Mouse (Mus musculus): ENCODE results near the gene Map7d3. TPM values are rescaled to one million over a fixed set of nuclear protein-coding genes. Genes with fewer than 3 reads are reported as not detected.
A peak's percentile ranks its signal among the peaks of the same experiment; 100 is the strongest.

Map7d3 gene
- polyA plus RNA-seq, 1 experiment from 2014 or later = 1.0 TPM

DNA sequence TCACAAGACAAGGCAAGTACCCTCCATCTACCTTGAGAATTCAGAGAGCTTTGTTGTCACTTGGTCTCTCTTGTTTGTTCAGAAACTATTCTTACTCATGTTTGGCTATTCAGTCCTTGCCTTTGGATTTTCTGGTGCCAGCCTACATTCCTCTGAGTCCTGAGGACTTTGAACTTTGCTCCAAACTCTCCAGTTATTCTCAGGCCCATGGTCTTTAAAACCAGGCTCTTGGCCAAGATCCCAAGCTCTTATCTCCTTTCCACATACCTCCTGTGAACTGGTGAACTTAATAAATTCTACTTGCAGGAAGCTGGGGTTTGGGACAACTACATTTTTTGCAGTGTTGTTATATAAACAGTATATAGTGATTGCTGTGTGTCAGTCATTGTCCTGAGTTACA is 52.3 kb downstream of the Map7d3 start:
- ATAC-seq = no peak
- H3K4me3 ChIP-seq = no peak overlapping the region

DNA sequence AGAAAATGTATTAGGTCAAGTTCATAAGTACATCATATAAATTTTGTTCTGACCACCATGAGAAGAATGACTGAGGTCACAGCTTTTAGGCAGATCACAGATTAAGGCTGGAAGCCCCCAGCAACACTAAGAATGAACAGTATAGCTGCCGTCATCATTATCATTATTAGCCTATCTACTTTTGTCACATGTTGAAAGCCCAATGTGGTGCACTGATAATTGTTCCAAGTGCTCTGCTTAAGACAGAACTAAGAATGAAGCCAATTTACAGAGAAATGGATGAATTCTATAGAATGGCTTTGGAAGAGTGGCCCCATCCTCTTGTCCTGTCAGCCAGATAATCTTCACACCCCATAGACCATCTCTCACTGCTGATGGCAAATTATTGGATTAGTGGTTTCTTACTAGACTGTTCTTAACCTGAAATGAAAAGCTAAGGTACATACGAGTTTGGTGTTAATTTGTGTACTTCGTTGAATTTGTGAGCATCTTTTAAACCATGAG is 61.8 kb downstream of the Map7d3 start:
- no peak overlapping the region for H3K27ac ChIP-seq
- no peaks in the 10 kb centered on the region for H3K36me3 ChIP-seq
- H3K4me2 ChIP-seq = no peak overlapping the region
- no peak overlapping the region for H3K4me3 ChIP-seq
- H3K9me3 ChIP-seq (replicated peaks) = no peaks in the 10 kb centered on the region
- peak; percentile 71 for ATAC-seq
- WGBS (ENCODE audit: insufficient replicate concordance) = 52% methylated on average over 3 of the region's 3 CpGs
- H3K9ac ChIP-seq = no peak overlapping the region
- peaks cover 11% of the 10 kb centered on the region; the same call in 1 of the 2 replicates for H3K4me1 ChIP-seq
- no peaks in the 10 kb centered on the region for H3K27me3 ChIP-seq (replicated peaks)

More for the DNA sequence above, 52.3 kb downstream of the Map7d3 start:
- no peak overlapping the region for H3K9ac ChIP-seq
- no peaks in the 10 kb centered on the region for H3K27me3 ChIP-seq (replicated peaks)
- no peaks in the 10 kb centered on the region for H3K36me3 ChIP-seq
- no peaks in the 10 kb centered on the region for H3K4me1 ChIP-seq
- no peak overlapping the region for H3K27ac ChIP-seq
- no peak overlapping the region for H3K4me2 ChIP-seq
- no peaks in the 10 kb centered on the region for H3K9me3 ChIP-seq (replicated peaks)

DNA sequence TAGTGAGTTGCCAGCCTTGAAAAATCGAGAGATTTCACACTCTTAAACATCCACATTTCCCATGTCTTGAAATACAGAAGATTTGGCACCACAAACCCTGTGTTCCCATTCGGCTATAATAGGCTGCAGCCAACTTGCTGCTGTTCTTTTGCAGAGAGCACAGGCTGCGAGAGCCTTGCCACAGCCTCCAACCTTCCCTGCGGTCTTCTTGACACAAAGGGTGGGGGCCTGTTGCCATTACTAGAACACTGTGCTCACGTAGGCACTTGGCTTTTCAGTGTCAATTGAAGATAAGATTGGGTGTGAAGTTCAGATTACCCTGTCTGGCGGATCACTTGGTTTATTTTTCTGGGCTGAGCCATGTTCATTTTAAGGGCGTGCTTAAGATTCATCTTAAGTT is 65.8 kb downstream of the Map7d3 start:
- no peaks in the 10 kb centered on the region for H3K27me3 ChIP-seq (replicated peaks)
- H3K9ac ChIP-seq = no peak overlapping the region
- no peak overlapping the region for H3K4me3 ChIP-seq
- ATAC-seq = peak; percentile 87
- H3K4me2 ChIP-seq = peak overlapping the region; percentile 16; the same call in 1 of the 2 replicates
- no peaks in the 10 kb centered on the region for H3K36me3 ChIP-seq
- no peak overlapping the region for H3K27ac ChIP-seq
- no peaks in the 10 kb centered on the region for H3K9me3 ChIP-seq (replicated peaks)
- peaks cover 11% of the 10 kb centered on the region; the same call in 1 of the 2 replicates for H3K4me1 ChIP-seq
- 40% methylated on average over 7 of the region's 7 CpGs for WGBS (ENCODE audit: insufficient replicate concordance)

DNA sequence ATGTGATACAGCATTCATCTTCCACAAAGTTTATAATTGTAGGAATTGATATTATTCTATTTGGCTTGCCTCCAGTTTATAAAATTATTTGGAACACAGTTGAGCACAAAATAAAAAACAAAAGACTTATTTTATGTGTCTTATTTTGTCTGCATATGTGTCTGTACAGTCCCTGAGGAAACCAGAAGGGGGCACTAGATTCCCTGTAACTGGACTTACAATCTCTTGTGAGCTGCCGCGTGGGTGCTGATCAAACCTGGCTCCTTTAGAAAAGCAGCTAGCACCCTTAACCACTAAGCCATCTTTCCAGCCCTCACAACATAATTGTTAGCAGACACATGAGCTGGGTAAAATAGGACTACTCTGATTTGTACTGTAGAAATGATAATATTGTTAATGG is 66.5 kb downstream of the Map7d3 start:
- Histone ChIP-seq H3K4me2 (no peak overlapping the region), H3K36me3 (no peaks in the 10 kb centered on the region), H3K4me1 (peaks cover 11% of the 10 kb centered on the region; the same call in 1 of the 2 replicates), H3K9ac (no peak overlapping the region), H3K9me3 (replicated peaks) (no peaks in the 10 kb centered on the region), H3K4me3 (no peak overlapping the region), H3K27ac (no peak overlapping the region), H3K27me3 (replicated peaks) (no peaks in the 10 kb centered on the region)
- 15% methylated on average over 2 of the region's 2 CpGs for WGBS (ENCODE audit: insufficient replicate concordance)
- ATAC-seq = no peak

DNA sequence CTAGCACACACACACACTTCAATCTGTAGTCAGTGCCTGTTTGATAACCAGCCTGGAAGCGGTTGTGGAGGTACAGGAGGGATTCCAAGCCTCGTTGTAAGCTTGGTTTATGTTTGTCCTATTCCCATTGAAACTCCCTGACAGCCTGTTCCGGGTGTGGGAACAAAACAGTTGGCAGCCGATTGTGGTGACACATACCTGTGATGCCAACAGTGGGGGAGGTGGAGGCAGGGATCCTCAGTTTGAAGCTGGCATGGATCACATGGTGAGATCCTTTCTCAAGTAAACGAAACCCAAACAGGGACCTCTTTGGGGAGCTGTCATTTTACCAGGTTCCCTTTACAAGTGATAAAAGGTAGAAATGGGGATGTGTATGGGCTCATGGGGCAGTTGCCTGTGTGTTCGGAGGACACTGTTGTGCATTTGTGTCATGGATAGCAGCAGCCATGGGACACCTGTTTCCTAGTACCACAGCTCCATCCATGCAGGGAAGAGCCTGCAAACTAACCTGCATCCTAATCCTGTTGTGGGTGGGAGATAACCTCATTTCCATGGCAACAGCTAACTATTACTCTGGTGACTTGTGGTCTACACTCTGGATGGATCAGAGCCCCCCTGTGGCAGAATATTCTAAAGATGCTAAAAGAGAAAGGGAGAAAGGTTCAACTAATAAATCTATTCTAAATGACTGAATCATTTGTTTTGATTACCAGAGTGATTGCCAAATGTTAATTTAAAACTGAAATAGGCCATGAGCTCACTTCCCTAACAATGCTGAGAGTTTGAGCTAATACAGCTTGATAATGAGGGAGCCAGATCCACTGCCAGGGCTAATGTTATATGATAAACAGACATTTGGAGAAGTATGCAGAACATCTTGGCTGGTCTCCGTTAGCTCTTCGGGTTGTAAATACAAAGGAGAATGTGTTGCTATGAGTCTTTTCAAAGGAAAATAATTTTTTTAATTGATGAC is 68.5 kb downstream of the Map7d3 start:
- Histone ChIP-seq H3K4me1 (peaks cover 7% of the 10 kb centered on the region; the same call in 1 of the 2 replicates), H3K27me3 (replicated peaks) (no peaks in the 10 kb centered on the region), H3K9me3 (replicated peaks) (no peaks in the 10 kb centered on the region), H3K36me3 (no peaks in the 10 kb centered on the region), H3K9ac (no peak overlapping the region), H3K27ac (no peak overlapping the region), H3K4me3 (no peak overlapping the region), H3K4me2 (no peak overlapping the region)
- no peak for ATAC-seq
- 63% methylated on average over 8 of the region's 8 CpGs for WGBS (ENCODE audit: insufficient replicate concordance)

DNA sequence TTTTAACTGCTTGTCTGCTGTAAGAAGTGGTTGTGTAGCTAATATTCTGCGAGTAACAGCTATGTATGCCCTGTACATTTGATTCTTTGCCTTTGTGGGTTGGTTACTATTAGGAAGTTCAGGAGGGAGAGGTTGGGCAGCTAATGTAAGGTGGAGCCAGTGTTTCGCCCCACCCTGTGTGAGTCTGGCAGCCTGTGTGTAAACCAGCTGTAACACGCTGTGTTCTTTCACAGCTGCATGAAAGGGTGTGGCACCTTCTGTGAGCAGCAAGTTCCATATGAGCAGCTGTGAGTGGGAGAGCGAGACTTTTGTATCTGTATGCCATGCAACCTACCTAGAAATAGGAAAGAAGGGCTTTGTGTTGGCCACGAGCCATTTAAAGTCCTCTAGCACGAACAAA is 70.0 kb downstream of the Map7d3 start:
- Histone ChIP-seq H3K27ac (no peak overlapping the region), H3K36me3 (no peaks in the 10 kb centered on the region), H3K4me3 (no peak overlapping the region), H3K27me3 (replicated peaks) (no peaks in the 10 kb centered on the region), H3K4me1 (peaks cover 7% of the 10 kb centered on the region; the same call in 1 of the 2 replicates), H3K9me3 (replicated peaks) (no peaks in the 10 kb centered on the region), H3K9ac (no peak overlapping the region), H3K4me2 (no peak overlapping the region)
- WGBS (ENCODE audit: insufficient replicate concordance) = 62% methylated on average over 6 of the region's 6 CpGs
- no peak for ATAC-seq

DNA sequence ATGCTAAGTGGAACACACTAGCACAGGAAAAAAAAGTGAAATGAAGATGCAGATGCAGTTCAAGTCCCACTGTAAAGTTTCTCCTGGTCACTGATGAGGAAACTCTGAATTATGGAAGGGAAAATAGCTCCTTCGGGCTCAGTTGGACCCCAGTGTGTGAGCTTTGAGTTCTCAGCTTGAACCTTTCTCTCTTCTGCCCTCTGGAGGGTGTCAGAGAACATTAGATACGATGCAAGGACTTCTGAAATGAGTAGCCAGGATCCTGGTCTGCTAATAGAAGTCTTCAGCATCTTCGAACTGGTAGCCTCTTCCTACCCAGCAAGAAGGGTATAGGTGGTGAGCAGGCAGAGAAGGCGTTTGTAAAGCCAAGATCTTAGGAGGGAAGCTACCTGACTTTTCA is 70.6 kb downstream of the Map7d3 start:
- Histone ChIP-seq H3K9ac (no peak overlapping the region), H3K27me3 (replicated peaks) (no peaks in the 10 kb centered on the region), H3K9me3 (replicated peaks) (no peaks in the 10 kb centered on the region), H3K36me3 (no peaks in the 10 kb centered on the region), H3K27ac (no peak overlapping the region), H3K4me2 (no peak overlapping the region), H3K4me1 (peaks cover 6% of the 10 kb centered on the region; the same call in 1 of the 2 replicates), H3K4me3 (no peak overlapping the region)
- ATAC-seq = no peak
- WGBS (ENCODE audit: insufficient replicate concordance) = 37% methylated on average over 4 of the region's 4 CpGs

Other genes starting within 250 kb of the Map7d3 start
- gene Mmgt1, start 224.3 kb downstream of the Map7d3 start, polyA plus RNA-seq (2016; fragmentation: Nextera tagmentation; extraction: Ambion mirVana) = 14.1 and 14.6 TPM in 2 replicates
- 6.0 and 6.4 TPM in 2 replicates for gene Slc9a6, start 212.6 kb downstream of the Map7d3 start, polyA plus RNA-seq (2016; fragmentation: Nextera tagmentation; extraction: Ambion mirVana)
- gene Fhl1, start 90.5 kb downstream of the Map7d3 start, polyA plus RNA-seq (2016; fragmentation: Nextera tagmentation; extraction: Ambion mirVana) = 12.4 and 13.5 TPM in 2 replicates
- gene Adgrg4, start 47.8 kb upstream of the Map7d3 start, polyA plus RNA-seq (2016; fragmentation: Nextera tagmentation; extraction: Ambion mirVana) = not detected in 2 replicates
- not detected in 2 replicates for gene Brs3, start 220.7 kb upstream of the Map7d3 start, polyA plus RNA-seq (2016; fragmentation: Nextera tagmentation; extraction: Ambion mirVana)
- 42.0 TPM in 2 replicates for gene Htatsf1, start 231.3 kb upstream of the Map7d3 start, polyA plus RNA-seq (2016; fragmentation: Nextera tagmentation; extraction: Ambion mirVana)